Mouse (Mus musculus) stomach, postnatal 0 days (tissue): ENCODE measurements around the gene Tmem259. TPM values are rescaled to one million over a fixed set of nuclear protein-coding genes. Genes with fewer than 3 reads are reported as not detected.
A peak's percentile ranks its signal among the peaks of the same experiment; 100 is the strongest.

ENCODE experiments used
- ATAC-seq: fragments of 200-750 bp; cut with Nextera tagmentation; 2 replicates; pipeline ENCODE4 v1.8.0; 2017; ENCODE audit not compliant: low FRiP score, low TSS enrichment
- DNase-seq: peaks from one replicate; pipeline ENCODE4 v3.0.0-alpha.2; 2016; ENCODE audit warnings: low spot score
- H3K27ac ChIP-seq: fragments of 300-500 bp; sonication (generic); replicated peaks from 2 replicates; pipeline ENCODE4 v1.5.1; 2014; ENCODE audit warnings: mild to moderate bottlenecking, control low read depth
- H3K27me3 ChIP-seq: fragments of 300-500 bp; sonication (generic); 2 replicates; pipeline ENCODE4 v1.6.1; 2014; ENCODE audit warnings: low read length; ENCODE audit not compliant: control insufficient read depth, insufficient read depth
- H3K36me3 ChIP-seq: fragments of 300-500 bp; sonication (generic); 2 replicates; pipeline ENCODE4 v1.6.1; 2014; ENCODE audit warnings: low read length, mixed read lengths; ENCODE audit not compliant: control insufficient read depth, insufficient read depth
- H3K4me1 ChIP-seq: fragments of 300-500 bp; sonication (generic); replicated peaks from 2 replicates; pipeline ENCODE4 v1.6.1; 2014; ENCODE audit warnings: antibody characterized with exemption; ENCODE audit not compliant: control insufficient read depth, insufficient read depth
- H3K4me2 ChIP-seq: fragments of 300-500 bp; sonication (generic); replicated peaks from 2 replicates; pipeline ENCODE4 v1.6.1; 2014; ENCODE audit warnings: low read depth, mild to moderate bottlenecking, control low read depth, moderate library complexity
- H3K4me3 ChIP-seq: fragments of 300-500 bp; sonication (generic); 2 replicates; pipeline ENCODE4 v1.5.1; 2014; ENCODE audit warnings: low read depth, low read length, control low read depth
- H3K9ac ChIP-seq: fragments of 300-500 bp; sonication (generic); 2 replicates; pipeline ENCODE4 v1.6.1; 2014; ENCODE audit warnings: mild to moderate bottlenecking, low read length, control low read depth, mixed read lengths
- H3K9me3 ChIP-seq: fragments of 300-500 bp; sonication (generic); 2 replicates; pipeline ENCODE4 v1.6.1; 2016; ENCODE audit warnings: low read length; ENCODE audit not compliant: control insufficient read depth
- CTCF ChIP-seq: IDR thresholded peaks from 2 replicates; pipeline ENCODE4 v1.5.1; 2016; ENCODE audit warnings: antibody characterized with exemption, low read depth, mild to moderate bottlenecking, moderate library complexity
- EP300 ChIP-seq: optimal IDR thresholded peaks from 2 replicates; pipeline ENCODE3; 2016; ENCODE audit warnings: antibody characterized with exemption
- WGBS: fragments of 180-500 bp; shearing (Covaris S2); extraction: QIAGEN DNeasy Blood & Tissue Kit; methylation state at CpG from one replicate; pipeline ENCODE4 v1.1.7; 2014; 5-methylcytosine and 5-hydroxymethylcytosine counted together
- polyA plus RNA-seq: library from polyadenylated mRNA; unstranded; fragments of >200 nt; fragmentation: Nextera tagmentation; extraction: Ambion mirVana; gene quantifications from 2 replicates; pipeline ENCODE4 v1.2.1, GENCODE M21; 2015

Tmem259 gene
- polyA plus RNA-seq, 1 experiment from 2014 or later, result 18.5 TPM

GRCm38 (mm10) chr10:79925785-79926490 is 58.2 kb downstream of the Tmem259 start:
- ATAC-seq (peak; percentile 0; the same call in 1 of the 2 replicates), DNase-seq (peak; percentile 56)
- Histone ChIP-seq H3K9ac (peak overlapping the region; percentile 87), H3K27me3 (peaks cover 2% of the 10 kb centered on the region; the same call in 1 of the 2 replicates), H3K36me3 (no peaks in the 10 kb centered on the region), H3K4me3 (peak overlapping the region; percentile 96), H3K4me2 (peak overlapping the region; percentile 88), H3K9me3 (no peaks in the 10 kb centered on the region), H3K27ac (peak overlapping the region; percentile 88), H3K4me1 (0 out of 2 replicates have a peak, but pooled peaks cover 5% of the 10 kb centered on the region)
- 3% methylated on average over 15 of the region's 15 CpGs for WGBS
- TF ChIP-seq EP300 (no peak), CTCF (no peak)

DNA sequence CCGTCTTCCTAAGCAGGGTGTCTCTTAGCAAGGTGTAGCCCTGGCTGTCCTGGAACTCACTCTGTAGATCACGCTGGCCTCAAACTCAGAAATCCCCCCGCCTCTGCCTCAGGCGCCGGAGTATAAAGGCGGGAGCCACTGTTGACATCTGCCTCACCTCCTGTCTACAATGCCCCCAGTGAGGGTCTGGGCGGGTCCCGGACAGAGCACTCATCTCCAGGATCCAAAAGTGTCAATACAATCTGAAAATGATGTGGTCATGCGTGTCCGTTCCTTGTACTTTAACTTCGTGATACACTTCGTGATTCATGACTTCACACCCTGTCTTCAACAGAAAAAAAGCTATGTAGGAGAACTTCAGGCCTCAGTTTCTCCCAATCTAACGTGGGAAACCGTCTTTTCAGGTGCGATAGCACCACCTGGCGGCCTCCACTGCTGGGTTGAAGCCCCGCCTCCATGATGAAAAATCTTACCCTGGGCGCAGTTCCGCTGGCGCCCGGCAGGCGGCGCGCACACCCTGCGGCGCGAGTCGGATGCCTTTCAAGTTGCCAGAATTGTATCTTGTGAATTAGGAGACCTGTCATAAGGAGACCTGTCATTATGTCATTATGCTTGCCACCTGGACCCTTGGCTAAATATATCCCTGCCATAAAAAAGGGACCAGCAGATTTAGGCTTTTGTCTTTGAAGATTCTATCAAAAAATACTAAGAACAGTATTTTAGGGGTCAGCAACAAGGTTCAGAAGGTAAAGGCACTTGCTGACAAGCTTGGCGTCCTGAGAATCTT is 58.9 kb downstream of the Tmem259 start:
- WGBS, result 10% methylated on average over 29 of the region's 29 CpGs
- no peak overlapping the region for H3K4me2 ChIP-seq
- peaks cover 2% of the 10 kb centered on the region; the same call in 1 of the 2 replicates for H3K27me3 ChIP-seq
- H3K9me3 ChIP-seq, result no peaks in the 10 kb centered on the region
- no peak for TF ChIP-seq EP300
- peak; percentile 100 for TF ChIP-seq CTCF
- no peak overlapping the region for H3K27ac ChIP-seq
- no peaks in the 10 kb centered on the region for H3K36me3 ChIP-seq
- H3K4me3 ChIP-seq, result no peak overlapping the region
- DNase-seq, result peak; percentile 90
- ATAC-seq, result no peak; the same call in 1 of the 2 replicates
- 0 out of 2 replicates have a peak, but pooled peaks cover 5% of the 10 kb centered on the region for H3K4me1 ChIP-seq
- no peak overlapping the region for H3K9ac ChIP-seq

Other genes starting within 250 kb of the Tmem259 start
- gene Polrmt, start 237.7 kb downstream of the Tmem259 start, polyA plus RNA-seq, result 16.5 and 20.6 TPM in 2 replicates
- gene Fgf22, start 229.3 kb downstream of the Tmem259 start, polyA plus RNA-seq, result 13.5 and 14.9 TPM in 2 replicates
- gene Rnf126, start 217.4 kb downstream of the Tmem259 start, polyA plus RNA-seq, result 60.0 and 68.6 TPM in 2 replicates
- 14.1 and 17.6 TPM in 2 replicates for gene Fstl3, start 207.1 kb downstream of the Tmem259 start, polyA plus RNA-seq
- gene Prss57, start 193.4 kb downstream of the Tmem259 start, polyA plus RNA-seq, result 0.04 and 0.15 TPM in 2 replicates
- 27.8 and 29.1 TPM in 2 replicates for gene Palm, start 190.8 kb downstream of the Tmem259 start, polyA plus RNA-seq
- gene Misp, start 163.3 kb downstream of the Tmem259 start, polyA plus RNA-seq, result 57.6 and 58.0 TPM in 2 replicates
- 99.3 and 103 TPM in 2 replicates for gene Ptbp1, start 129.9 kb downstream of the Tmem259 start, polyA plus RNA-seq
- 0.86 and 0.87 TPM in 2 replicates for gene Prtn3, start 109.9 kb downstream of the Tmem259 start, polyA plus RNA-seq
- gene Plppr3, start 109.7 kb downstream of the Tmem259 start, polyA plus RNA-seq, result 5.5 and 7.0 TPM in 2 replicates
- 0.30 and 0.55 TPM in 2 replicates for gene Elane, start 98.1 kb downstream of the Tmem259 start, polyA plus RNA-seq
- not detected in 2 replicates for gene Cfd, start 93.5 kb downstream of the Tmem259 start, polyA plus RNA-seq
- 25.6 and 29.7 TPM in 2 replicates for gene Med16, start 75.4 kb downstream of the Tmem259 start, polyA plus RNA-seq
- gene Gm26602, start 73.5 kb downstream of the Tmem259 start, polyA plus RNA-seq, result 8.9 and 18.0 TPM in 2 replicates
- 0.79 and 0.99 TPM in 2 replicates for gene Kiss1r, start 67.4 kb downstream of the Tmem259 start, polyA plus RNA-seq
- gene R3hdm4, start 63.1 kb downstream of the Tmem259 start, polyA plus RNA-seq, result 160 and 174 TPM in 2 replicates
- gene Arid3a, start 57.3 kb downstream of the Tmem259 start, polyA plus RNA-seq, result 3.2 and 3.5 TPM in 2 replicates
- 46.9 and 50.3 TPM in 2 replicates for gene Wdr18, start 24.2 kb downstream of the Tmem259 start, polyA plus RNA-seq
- gene Grin3b, start 13.6 kb downstream of the Tmem259 start, polyA plus RNA-seq, result 0.17 and 0.18 TPM in 2 replicates
- 236 and 245 TPM in 2 replicates for gene Cnn2, start 4.3 kb upstream of the Tmem259 start, polyA plus RNA-seq
- 2.6 and 3.2 TPM in 2 replicates for gene Abca7, start 12.2 kb upstream of the Tmem259 start, polyA plus RNA-seq
- 2.0 TPM in 2 replicates for gene Arhgap45, start 32.3 kb upstream of the Tmem259 start, polyA plus RNA-seq
- 121 and 122 TPM in 2 replicates for gene Polr2e, start 55.5 kb upstream of the Tmem259 start, polyA plus RNA-seq
- gene Gpx4, start 62.8 kb upstream of the Tmem259 start, polyA plus RNA-seq, result 435 and 445 TPM in 2 replicates
- gene Sbno2, start 121.2 kb upstream of the Tmem259 start, polyA plus RNA-seq, result 10.7 and 11.0 TPM in 2 replicates
- gene Stk11, start 131.5 kb upstream of the Tmem259 start, polyA plus RNA-seq, result 10.3 and 11.2 TPM in 2 replicates
- gene Atp5d, start 154.3 kb upstream of the Tmem259 start, polyA plus RNA-seq, result 679 and 705 TPM in 2 replicates
- 4.2 and 4.3 TPM in 2 replicates for gene Cbarp, start 156.5 kb upstream of the Tmem259 start, polyA plus RNA-seq
- gene Midn, start 163.9 kb upstream of the Tmem259 start, polyA plus RNA-seq, result 8.5 and 9.6 TPM in 2 replicates
- gene Cirbp, start 181.7 kb upstream of the Tmem259 start, polyA plus RNA-seq, result 237 and 244 TPM in 2 replicates
- 13.9 and 14.1 TPM in 2 replicates for gene 1600002K03Rik, start 188.6 kb upstream of the Tmem259 start, polyA plus RNA-seq
- gene Efna2, start 195.2 kb upstream of the Tmem259 start, polyA plus RNA-seq, result 6.5 and 7.2 TPM in 2 replicates
- 23.1 and 23.9 TPM in 2 replicates for gene Mum1, start 242.1 kb upstream of the Tmem259 start, polyA plus RNA-seq